Mouse (Mus musculus) right cerebral cortex, postnatal 10 days (tissue): Measurements from ENCODE around the gene Olfr1535.

Experiments used
- DNase-seq, 2 experiments: peaks; one replicate each; pipeline ENCODE4 v3.0.0; 2021; ENCODE audit warnings: low spot score in 2 of 2

Olfr1535 gene

DNA sequence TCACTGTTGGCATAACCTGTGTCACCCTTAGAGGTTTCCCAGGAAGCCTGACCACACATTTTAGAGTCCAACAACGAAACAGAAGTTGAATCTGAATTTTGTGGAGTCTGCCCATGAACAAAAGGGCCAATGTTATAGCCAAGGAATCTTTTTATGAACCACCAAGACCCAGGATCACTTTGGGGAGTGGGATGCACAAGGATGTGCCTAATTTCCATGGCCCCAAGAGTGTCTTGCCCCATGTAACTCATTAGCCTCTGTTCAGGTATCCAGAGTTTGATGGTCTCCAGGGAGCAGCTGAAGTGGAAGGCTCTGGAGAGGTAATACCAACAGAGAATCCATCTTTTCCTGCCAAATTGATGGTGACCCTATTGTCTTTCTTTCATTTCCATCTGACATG, at the start of gene Olfr1535:
Gene Olfr1535 (minus strand): TSS at position 101 of the 400 bp plus-strand sequence.
- DNase-seq, result no peak

GRCm38 (mm10) chr13:21591618-21592017, 31.9 kb upstream of the Olfr1535 start:
- no peak for DNase-seq

- DNase-seq, result no peak
Observed at GRCm38 (mm10) chr13:21581659-21582058, 22.0 kb upstream of the Olfr1535 start, which contains the start of gene Olfr1364. Gene Olfr1364, minus strand, starts transcription at chr13:21581759.

GRCm38 (mm10) chr13:21550416-21551110, 9.1 kb downstream of the Olfr1535 start:
- DNase-seq, result no peak

DNA sequence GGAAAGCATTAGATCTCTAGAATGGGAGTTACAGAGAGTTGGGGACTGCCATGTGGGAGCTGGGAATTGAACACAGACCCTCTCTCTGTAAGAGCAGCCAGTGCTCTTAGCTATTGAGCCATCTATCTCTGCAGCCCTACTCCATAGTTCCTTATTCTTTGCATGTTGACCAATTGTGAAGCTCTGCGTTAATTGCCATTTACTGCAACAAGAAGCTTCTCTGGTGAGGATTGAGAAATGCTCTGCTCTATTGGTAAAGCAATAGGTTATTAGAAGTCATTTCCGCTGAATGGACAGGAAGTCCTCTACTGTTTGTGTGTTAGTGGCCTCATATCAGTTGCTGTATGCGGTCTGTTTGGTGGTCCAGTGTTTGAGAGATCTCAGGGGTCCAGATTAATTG, 10.2 kb downstream of the Olfr1535 start:
- no peak for DNase-seq

- DNase-seq, result no peak
Observed at GRCm38 (mm10) chr13:21542708-21543107, 17.0 kb downstream of the Olfr1535 start, which contains the start of gene Olfr1366. Gene Olfr1366, minus strand, starts transcription at chr13:21542808.

DNA sequence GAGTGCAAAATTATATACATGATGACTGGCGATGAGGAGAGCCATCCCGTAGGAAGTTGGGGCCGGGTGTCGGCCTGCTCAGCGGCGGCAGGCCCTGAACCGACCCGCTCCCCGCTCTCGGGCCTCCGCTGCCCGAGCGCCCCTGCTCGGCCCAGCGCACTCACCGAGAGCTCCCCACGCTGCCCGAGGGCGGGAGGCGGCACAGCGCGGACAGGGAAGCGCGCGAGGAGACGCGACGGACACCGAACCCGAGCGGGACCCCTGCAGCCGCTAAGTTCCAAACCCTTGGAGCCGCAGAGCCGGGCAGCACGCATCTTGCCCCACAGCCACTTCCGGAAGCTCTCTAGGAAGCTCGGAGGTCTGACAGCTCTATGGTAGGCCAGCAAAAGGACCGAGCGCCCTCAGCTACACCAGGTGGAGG, 28.9 kb downstream of the Olfr1535 start, which contains the start of gene Zkscan8:
Gene Zkscan8 (minus strand): TSS at position 340 of the 421 bp plus-strand sequence.
- DNase-seq, result peak; percentile 88 to 89

GRCm38 (mm10) chr13:21530136-21530535, 29.6 kb downstream of the Olfr1535 start:
- no peak for DNase-seq

DNA sequence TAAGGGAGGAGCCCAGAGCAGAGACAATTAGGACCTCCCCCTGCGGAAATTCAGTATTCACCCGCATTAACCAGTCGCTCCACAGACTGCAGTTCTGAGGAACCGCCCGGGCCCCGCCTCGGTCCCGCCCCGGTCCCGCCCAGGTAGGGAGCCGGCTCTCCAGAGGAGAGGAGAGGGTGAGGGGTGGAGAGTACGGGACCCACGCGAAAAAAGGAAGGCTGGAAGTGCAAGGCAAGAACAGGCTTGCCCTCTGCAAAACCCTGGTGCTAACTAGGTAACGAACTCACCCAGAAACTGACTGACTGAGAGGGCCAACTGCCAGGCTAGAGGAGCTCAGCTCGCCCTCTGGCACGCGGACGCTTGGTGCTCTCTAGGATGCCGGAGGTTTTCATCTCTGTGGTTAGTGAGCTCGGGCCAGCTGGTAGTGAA, 53.5 kb downstream of the Olfr1535 start:
- DNase-seq, result peak; percentile 82
